Mouse (Mus musculus) cerebellum, adult 2 months (tissue): ENCODE results near the gene Shank2. TPM values are rescaled to one million over a fixed set of nuclear protein-coding genes. Genes with fewer than 3 reads are reported as not detected.

Experiments
- DNase-seq, 2 experiments: peaks; one replicate each; pipeline ENCODE4 v3.0.0; 2021
- H3K27ac ChIP-seq: fragments of 200-500 bp; 2 replicates; pipeline ENCODE4 v1.5.1; 2012; ENCODE audit warnings: low read length, control low read depth, inconsistent platforms; ENCODE audit not compliant: insufficient read depth
- H3K27me3 ChIP-seq: fragments of 200-500 bp; 2 replicates; pipeline ENCODE4 v1.6.1; 2012; ENCODE audit warnings: inconsistent platforms, mild to moderate bottlenecking, low read length, moderate library complexity; ENCODE audit not compliant: control insufficient read depth, insufficient read depth
- H3K4me1 ChIP-seq: fragments of 200-500 bp; 2 replicates; pipeline ENCODE4 v1.6.1; 2011; ENCODE audit warnings: low read length; ENCODE audit not compliant: control insufficient read depth, insufficient read depth
- H3K4me3 ChIP-seq: fragments of 200-500 bp; replicated peaks from 2 replicates; pipeline ENCODE3; 2011; ENCODE audit warnings: mild to moderate bottlenecking, low read depth, low read length, control low read depth; ENCODE audit not compliant: insufficient read depth
- CTCF ChIP-seq: fragments of 200-500 bp; IDR thresholded peaks from 2 replicates; pipeline ENCODE4 v1.5.1; 2011; ENCODE audit warnings: low read depth, mild to moderate bottlenecking, control low read depth, low read length, moderate library complexity, borderline replicate concordance; ENCODE audit not compliant: insufficient read depth
- POLR2A ChIP-seq: fragments of 200-500 bp; IDR thresholded peaks from 2 replicates; pipeline ENCODE4 v1.6.1; 2011; ENCODE audit warnings: low read length, control low read depth, borderline replicate concordance; ENCODE audit not compliant: insufficient read depth
- WGBS: fragments of 180-500 bp; shearing (Covaris S2); methylation state at CpG from one replicate; pipeline ENCODE4 v1.1.7; 2018; 5-methylcytosine and 5-hydroxymethylcytosine counted together
- polyA plus RNA-seq: library from polyadenylated mRNA; depleted of rRNA; stranded (reverse); fragments of >200 nt; gene quantifications from 2 replicates; pipeline ENCODE4 v1.2.3, GENCODE M21; 2012; rRNA removed

Shank2 gene
- polyA plus RNA-seq: 46.3 and 53.6 TPM in 2 replicates

- no peak for DNase-seq
- H3K27me3 ChIP-seq: no peaks in the 10 kb centered on the region
- H3K4me1 ChIP-seq: no peaks in the 10 kb centered on the region
- TF ChIP-seq CTCF (no peak), POLR2A (no peak)
- WGBS: 87% methylated on average over 3 of the region's 3 CpGs
- no peak within 1 kb of the TSS for H3K4me3 ChIP-seq
- H3K27ac ChIP-seq: no peak within 1 kb of the TSS
Measured at GRCm38 (mm10) chr7:144001628-144002027, at the start of gene Shank2. Gene Shank2, plus strand, starts transcription at chr7:144001928.

GRCm38 (mm10) chr7:143952130-143952529 lies 49.6 kb upstream of the Shank2 start:
- TF ChIP-seq POLR2A (no peak), CTCF (no peak)
- no peak overlapping the region for H3K4me3 ChIP-seq
- no peak overlapping the region for H3K27ac ChIP-seq
- H3K27me3 ChIP-seq: no peaks in the 10 kb centered on the region; the same call in 1 of the 2 replicates
- no peak for DNase-seq
- 79% methylated on average over 3 of the region's 3 CpGs for WGBS
- H3K4me1 ChIP-seq: no peaks in the 10 kb centered on the region

- Histone ChIP-seq H3K27ac (no peak overlapping the region), H3K4me1 (no peaks in the 10 kb centered on the region), H3K4me3 (no peak overlapping the region), H3K27me3 (no peaks in the 10 kb centered on the region)
- TF ChIP-seq CTCF (no peak), POLR2A (no peak)
- 85% methylated on average over 6 of the region's 6 CpGs for WGBS
- DNase-seq: no peak
Measured at GRCm38 (mm10) chr7:143956575-143957295, 45.0 kb upstream of the Shank2 start.

- H3K27me3 ChIP-seq: no peaks in the 10 kb centered on the region
- WGBS: 69% methylated on average over 11 of the region's 11 CpGs
- TF ChIP-seq POLR2A: no peak
- TF ChIP-seq CTCF: no peak
- no peak for DNase-seq
- H3K4me1 ChIP-seq: no peaks in the 10 kb centered on the region
- H3K4me3 ChIP-seq: no peak overlapping the region
- no peak overlapping the region for H3K27ac ChIP-seq
Measured at GRCm38 (mm10) chr7:143958030-143958565, 43.6 kb upstream of the Shank2 start.

- Histone ChIP-seq H3K27ac (no peak overlapping the region), H3K27me3 (no peaks in the 10 kb centered on the region; the same call in 1 of the 2 replicates), H3K4me3 (no peak overlapping the region), H3K4me1 (no peaks in the 10 kb centered on the region)
- WGBS: 83% methylated on average over 5 of the region's 5 CpGs
- TF ChIP-seq CTCF (no peak), POLR2A (no peak)
- DNase-seq: no peak
Measured at GRCm38 (mm10) chr7:143963813-143964212, 37.9 kb upstream of the Shank2 start.

- Histone ChIP-seq H3K27ac (no peak overlapping the region), H3K4me3 (no peak overlapping the region), H3K27me3 (no peaks in the 10 kb centered on the region; the same call in 1 of the 2 replicates), H3K4me1 (no peaks in the 10 kb centered on the region)
- no peak for TF ChIP-seq POLR2A
- TF ChIP-seq CTCF: no peak
- no peak for DNase-seq
- 78% methylated on average over 7 of the region's 7 CpGs for WGBS
Measured at GRCm38 (mm10) chr7:143966621-143967020, 35.1 kb upstream of the Shank2 start.

- TF ChIP-seq CTCF: no peak
- H3K27me3 ChIP-seq: peaks cover 2% of the 10 kb centered on the region; the same call in 1 of the 2 replicates
- H3K4me1 ChIP-seq: no peaks in the 10 kb centered on the region
- no peak overlapping the region for H3K4me3 ChIP-seq
- no peak for DNase-seq
- no peak overlapping the region for H3K27ac ChIP-seq
- WGBS: 18% methylated on average over 5 of the region's 5 CpGs
Measured at GRCm38 (mm10) chr7:143977491-143977830, 24.3 kb upstream of the Shank2 start.
